ENCODE assay signal across 8 mouse cellular contexts in genomic region chr6:115601715-115602523, GRCm38 (mm10). TPM values are rescaled to one million over a fixed set of nuclear protein-coding genes. Genes with fewer than 3 reads are reported as not detected.
DNase-seq lines count a peak whose midpoint lies in the region; ATAC-seq and TF ChIP-seq lines count a peak whose summit lies in the region.

Gene Mkrn2 (plus strand): TSS chr6:115601902.

- H3K27ac ChIP-seq in CH12.LX (ENCODE audit: insufficient read depth, low read depth) = peak within 1 kb of the TSS; percentile 43; the same call in 1 of the 2 replicates
- H3K27ac ChIP-seq in forebrain, embryonic 10.5 days = peak within 1 kb of the TSS; percentile 92
- H3K27ac ChIP-seq in heart, embryonic 14.5 days (replicated peaks in 1 of 2; ENCODE audit: control insufficient read depth in 1 of 2, insufficient read depth in 1 of 2, low read depth in 2 of 2, low read length in 2 of 2) = peak within 1 kb of the TSS; percentile 12 to 77; a peak in 3 of 4 replicates
- H3K27ac ChIP-seq in liver, embryonic 14.5 days = peak within 1 kb of the TSS; percentile 61
- H3K27ac ChIP-seq in stomach, embryonic 15.5 days = peak within 1 kb of the TSS; percentile 83

- under 1% methylated on average over 61 of the region's 61 CpGs for WGBS in forebrain, embryonic 10.5 days
- 1% methylated on average over 46 of the region's 61 CpGs for WGBS in heart, embryonic 14.5 days
- WGBS in liver, embryonic 14.5 days (ENCODE audit: insufficient replicate concordance) = under 1% methylated on average over 61 of the region's 61 CpGs
- WGBS in stomach, embryonic 15.5 days = under 1% methylated on average over 59 of the region's 61 CpGs

- TF ChIP-seq EP300 in CH12.LX (IDR thresholded peaks at IDR 0.05; ENCODE audit: low read length) = no peak
- TF ChIP-seq EP300 in liver, embryonic 14.5 days (IDR thresholded peaks at IDR 0.05; ENCODE audit: low read depth) = no peak

- no peak for TF ChIP-seq CTCF in CH12.LX (conservative IDR thresholded peaks at IDR 0.05 in 1 of 2, IDR thresholded peaks at IDR 0.05 in 1 of 2; ENCODE audit: low read depth in 2 of 2, low read length in 2 of 2)
- no peak for TF ChIP-seq CTCF in liver, embryonic 14.5 days (IDR thresholded peaks at IDR 0.05; ENCODE audit: low read depth)

- TF ChIP-seq RAD21 in CH12.LX (IDR thresholded peaks at IDR 0.05; ENCODE audit: low read depth, low read length) = no peak

- TF ChIP-seq POLR2A in CH12.LX (IDR thresholded peaks at IDR 0.05; ENCODE audit: low read depth, low read length) = peak; percentile 87

- no peaks in the 10 kb centered on the region for H3K9me3 ChIP-seq in CH12.LX (replicated peaks; ENCODE audit: low read length)
- H3K9me3 ChIP-seq in forebrain, embryonic 10.5 days = no peaks in the 10 kb centered on the region; the same call in 1 of the 2 replicates
- H3K9me3 ChIP-seq in heart, embryonic 14.5 days (ENCODE audit: control insufficient read depth, low read length) = peaks cover 4% of the 10 kb centered on the region; the same call in 1 of the 2 replicates
- H3K9me3 ChIP-seq in liver, embryonic 14.5 days (ENCODE audit: control insufficient read depth, low read length) = no peaks in the 10 kb centered on the region
- H3K9me3 ChIP-seq in stomach, embryonic 15.5 days = no peaks in the 10 kb centered on the region

- dilution Hi-C loops in CH12.LX (cut with MboI; ENCODE audit: extremely low pct_ligation_motif_present, extremely low pct_unique_long_range_greater_than_20kb, low sequenced_read_pairs) = no loop called here

- ATAC-seq in heart, embryonic 14.5 days (ENCODE audit: insufficient number of reproducible peaks, insufficient read depth, low FRiP score, low read depth) = peak; percentile 90
- ATAC-seq in liver, embryonic 14.5 days (ENCODE audit: insufficient read depth) = peak; percentile 95
- ATAC-seq in stomach, embryonic 15.5 days (ENCODE audit: insufficient read depth, low FRiP score, low read depth) = peak; percentile 93

- DNase-seq in CH12.LX (ENCODE audit: extremely low read depth) = peak; percentile 85
- peak; percentile 69 for DNase-seq in c-Kit-negative CD71-positive TER-119-positive erythroid progenitor cells, embryonic 14.5 days (ENCODE audit: low read depth, low spot score)
- DNase-seq in forebrain, embryonic 10.5 days (ENCODE audit: extremely low spot score, low spot score) = peak; percentile 88
- peak; percentile 91 for DNase-seq in kidney, postnatal 10 days
- peak; percentile 65 to 72 (median 71) for DNase-seq in liver, embryonic 14.5 days (ENCODE audit: low read depth in 3 of 3, low spot score in 3 of 3)
- DNase-seq in neural tube, embryonic 10.5 days (ENCODE audit: extremely low spot score, low spot score) = peak; percentile 90

- H3K4me2 ChIP-seq in CH12.LX (ENCODE audit: insufficient read depth, low read depth, poor library complexity, severe bottlenecking) = peak within 1 kb of the TSS; percentile 80
- peak within 1 kb of the TSS; percentile 75 for H3K4me2 ChIP-seq in heart, embryonic 14.5 days (ENCODE audit: low read length)
- H3K4me2 ChIP-seq in liver, embryonic 14.5 days (ENCODE audit: low read depth) = peak within 1 kb of the TSS; percentile 87
- H3K4me2 ChIP-seq in stomach, embryonic 15.5 days = peak within 1 kb of the TSS; percentile 62

- peaks cover 3 to 29% of the 10 kb centered on the region in 2 experiments for H3K36me3 ChIP-seq in CH12.LX (replicated peaks in 1 of 2; ENCODE audit: control insufficient read depth in 1 of 2, insufficient read depth in 1 of 2, low read length in 1 of 2)
- 0 out of 2 replicates have a peak, but pooled peaks cover 7% of the 10 kb centered on the region for H3K36me3 ChIP-seq in forebrain, embryonic 10.5 days (replicated peaks)
- peaks cover 9% of the 10 kb centered on the region; the same call in 1 of the 2 replicates for H3K36me3 ChIP-seq in heart, embryonic 14.5 days (ENCODE audit: control insufficient read depth, insufficient read depth, low read length)
- H3K36me3 ChIP-seq in liver, embryonic 14.5 days (replicated peaks; ENCODE audit: control insufficient read depth, insufficient read depth, low read depth) = no peaks in the 10 kb centered on the region
- H3K36me3 ChIP-seq in stomach, embryonic 15.5 days = no peaks in the 10 kb centered on the region

- peaks cover 3 to 14% of the 10 kb centered on the region in 2 experiments for H3K4me1 ChIP-seq in CH12.LX (ENCODE audit: control insufficient read depth in 1 of 2, insufficient read depth in 2 of 2)
- H3K4me1 ChIP-seq in forebrain, embryonic 10.5 days = peaks cover 11% of the 10 kb centered on the region
- peaks cover 2 to 10% of the 10 kb centered on the region in 2 experiments; a peak in 3 of 4 replicates for H3K4me1 ChIP-seq in heart, embryonic 14.5 days (ENCODE audit: control insufficient read depth in 2 of 2, insufficient read depth in 2 of 2, low read length in 2 of 2)
- H3K4me1 ChIP-seq in liver, embryonic 14.5 days (replicated peaks; ENCODE audit: control insufficient read depth in 2 of 2, insufficient read depth in 2 of 2, low read length in 1 of 2) = peaks cover 8 to 9% of the 10 kb centered on the region in 2 experiments
- peaks cover 6% of the 10 kb centered on the region for H3K4me1 ChIP-seq in stomach, embryonic 15.5 days

- H3K27me3 ChIP-seq in CH12.LX (replicated peaks) = no peaks in the 10 kb centered on the region
- H3K27me3 ChIP-seq in forebrain, embryonic 10.5 days (ENCODE audit: poor library complexity, severe bottlenecking) = no peaks in the 10 kb centered on the region
- no peaks in the 10 kb centered on the region for H3K27me3 ChIP-seq in heart, embryonic 14.5 days (ENCODE audit: control insufficient read depth, insufficient read depth, low read length)
- H3K27me3 ChIP-seq in liver, embryonic 14.5 days (ENCODE audit: control insufficient read depth, insufficient read depth, low read length) = no peaks in the 10 kb centered on the region
- H3K27me3 ChIP-seq in stomach, embryonic 15.5 days (replicated peaks) = no peaks in the 10 kb centered on the region

- peak within 1 kb of the TSS; percentile 88 to 99 (median 93) for H3K4me3 ChIP-seq in CH12.LX (replicated peaks in 1 of 3; ENCODE audit: low read depth in 2 of 3, low read length in 2 of 3, poor library complexity in 1 of 3)
- H3K4me3 ChIP-seq in forebrain, embryonic 10.5 days = peak within 1 kb of the TSS; percentile 95
- peak within 1 kb of the TSS; percentile 81 to 83 for H3K4me3 ChIP-seq in heart, embryonic 14.5 days (ENCODE audit: control insufficient read depth in 1 of 2, insufficient read depth in 1 of 2, low read depth in 1 of 2, low read length in 2 of 2)
- H3K4me3 ChIP-seq in liver, embryonic 14.5 days (ENCODE audit: insufficient read depth in 1 of 2, low read depth in 2 of 2, low read length in 2 of 2) = peak within 1 kb of the TSS; percentile 84 to 98
- H3K4me3 ChIP-seq in stomach, embryonic 15.5 days (replicated peaks) = peak within 1 kb of the TSS; percentile 98

- H3K79me2 ChIP-seq in CH12.LX (replicated peaks; ENCODE audit: control insufficient read depth, extremely low read depth, insufficient read depth, poor library complexity, severe bottlenecking) = peaks cover 4% of the 10 kb centered on the region

- peak within 1 kb of the TSS; percentile 86 for H3K9ac ChIP-seq in CH12.LX (ENCODE audit: insufficient read depth, low read depth)
- H3K9ac ChIP-seq in heart, embryonic 14.5 days (ENCODE audit: low read length) = peak within 1 kb of the TSS; percentile 87
- H3K9ac ChIP-seq in liver, embryonic 14.5 days (replicated peaks) = peak within 1 kb of the TSS; percentile 91
- peak within 1 kb of the TSS; percentile 89 for H3K9ac ChIP-seq in stomach, embryonic 15.5 days

- in situ Hi-C loops in CH12.LX (cut with MboI; ENCODE audit: low pct_ligation_motif_present, low pct_unique_long_range_greater_than_20kb, low sequenced_read_pairs) = no loop called here

TF ChIP-seq in CH12.LX, 34 proteins besides CTCF, POLR2A, EP300 and RAD21 (continues in another document):
- TF ChIP-seq ZNF384 (IDR thresholded peaks at IDR 0.05; ENCODE audit: low read depth, low read length) = no peak
- TF ChIP-seq JUND (conservative IDR thresholded peaks at IDR 0.05; ENCODE audit: low read depth, low read length) = no peak
- TF ChIP-seq JUN (IDR thresholded peaks at IDR 0.05; ENCODE audit: insufficient read depth, low read depth, low read length) = no peak
- TF ChIP-seq SMC3 (IDR thresholded peaks at IDR 0.05; ENCODE audit: low read depth, low read length) = no peak
- no peak for TF ChIP-seq POLR2AphosphoS2 (IDR thresholded peaks at IDR 0.05; ENCODE audit: low read depth, low read length)
- TF ChIP-seq ZKSCAN1 (IDR thresholded peaks at IDR 0.05; ENCODE audit: borderline replicate concordance, low read depth, low read length) = no peak
- TF ChIP-seq ZC3H11A (IDR thresholded peaks at IDR 0.05; ENCODE audit: low read depth, low read length) = no peak
- no peak; the same call in 1 of the 2 replicates for TF ChIP-seq CHD1 (IDR thresholded peaks at IDR 0.05; ENCODE audit: low read depth, low read length)
- TF ChIP-seq USF1 (IDR thresholded peaks at IDR 0.05; ENCODE audit: low read depth, low read length) = no peak
- TF ChIP-seq NRF1 (IDR thresholded peaks at IDR 0.05; ENCODE audit: low read depth, low read length) = peak; percentile 75
- no peak for TF ChIP-seq E2F4 (IDR thresholded peaks at IDR 0.05; ENCODE audit: insufficient replicate concordance, low read depth, low read length)
- no peak for TF ChIP-seq RCOR1 (conservative IDR thresholded peaks at IDR 0.05; ENCODE audit: low read depth, low read length)
- TF ChIP-seq KAT2A (IDR thresholded peaks at IDR 0.05; ENCODE audit: insufficient replicate concordance, low read length) = peak; percentile 51; the same call in 1 of the 2 replicates
- TF ChIP-seq MAX (IDR thresholded peaks at IDR 0.05; ENCODE audit: low read length) = peak; percentile 59
- TF ChIP-seq MAFK (IDR thresholded peaks at IDR 0.05; ENCODE audit: insufficient replicate concordance, low read length) = no peak
- TF ChIP-seq TCF12 (IDR thresholded peaks at IDR 0.05; ENCODE audit: low read depth, low read length) = peak; percentile 89
- TF ChIP-seq UBTF (IDR thresholded peaks at IDR 0.05; ENCODE audit: low read depth, low read length) = no peak
- TF ChIP-seq GABPA (IDR thresholded peaks at IDR 0.05; ENCODE audit: insufficient replicate concordance, low read depth, low read length) = no peak; the same call in 1 of the 2 replicates
- TF ChIP-seq USF2 (conservative IDR thresholded peaks at IDR 0.05; ENCODE audit: low read depth, low read length) = no peak

RNA-seq across cellular contexts. Expression of gene Mkrn2, which starts in this region (rescaled TPM):
- 11.7 and 14.6 TPM in 2 replicates for total RNA-seq in CH12.LX (2012; rRNA removed)
- total RNA-seq in CH12.LX (2014; rRNA removed) = 45.8 and 49.8 TPM in 2 replicates
- polyA plus RNA-seq in CH12.LX (2012; ENCODE audit: insufficient read length, low read depth) = 17.1 and 18.6 TPM in 2 replicates
- 27.5 and 29.3 TPM in 2 replicates for polyA plus RNA-seq in forebrain, embryonic 10.5 days (2016; fragmentation: Nextera tagmentation; extraction: Ambion mirVana)
- 26.8 and 29.6 TPM in 2 replicates for polyA plus RNA-seq in heart, embryonic 14.5 days (2014; fragmentation: Nextera tagmentation; extraction: Ambion mirVana)
- polyA plus RNA-seq in liver, embryonic 14.5 days (2012; rRNA removed) = 6.2 and 8.9 TPM in 2 replicates
- 9.4 and 10.1 TPM in 2 replicates for polyA plus RNA-seq in liver, embryonic 14.5 days (2014; fragmentation: Nextera tagmentation; extraction: Ambion mirVana)
- 23.7 and 25.3 TPM in 2 replicates for polyA plus RNA-seq in stomach, embryonic 15.5 days (2015; fragmentation: Nextera tagmentation; extraction: Ambion mirVana)

Comparison
In these comparisons a context has a peak if more than half of its experiments do, and no peak if none do; other contexts are left out.
1. Peak in every context shown above with its lines: DNase-seq, ATAC-seq, H3K4me3 ChIP-seq and H3K27ac ChIP-seq.